Mouse (Mus musculus) midbrain, embryonic 14.5 days (tissue): ENCODE data around the gene Samt3. TPM values are rescaled to one million over a fixed set of nuclear protein-coding genes. Genes with fewer than 3 reads are reported as not detected.

Experiments used
- ATAC-seq: fragments of 200-750 bp; cut with Nextera tagmentation; 2 replicates; pipeline ENCODE4 v1.8.0; 2017; ENCODE audit warnings: moderate number of reproducible peaks, moderate library complexity; ENCODE audit not compliant: low FRiP score, low TSS enrichment
- DNase-seq: peaks from one replicate; pipeline ENCODE4 v3.0.0-alpha.2; 2015
- H3K27ac ChIP-seq: fragments of 300-500 bp; sonication (generic); replicated peaks from 2 replicates; pipeline ENCODE4 v1.5.1; 2014; ENCODE audit warnings: mild to moderate bottlenecking, low read depth, low read length, moderate library complexity
- H3K27me3 ChIP-seq: fragments of 300-500 bp; sonication (generic); 2 replicates; pipeline ENCODE4 v1.6.1; 2014; ENCODE audit warnings: low read length, control low read depth, mixed read lengths; ENCODE audit not compliant: control insufficient read depth, insufficient read depth
- H3K36me3 ChIP-seq: fragments of 300-500 bp; sonication (generic); 2 replicates; pipeline ENCODE4 v1.6.1; 2014; ENCODE audit warnings: low read length, control low read depth; ENCODE audit not compliant: control insufficient read depth, insufficient read depth
- H3K4me1 ChIP-seq: fragments of 300-500 bp; sonication (generic); 2 replicates; pipeline ENCODE4 v1.6.1; 2014; ENCODE audit warnings: mild to moderate bottlenecking, antibody characterized with exemption, low read length, control low read depth; ENCODE audit not compliant: control insufficient read depth, insufficient read depth
- H3K4me2 ChIP-seq: fragments of 300-500 bp; sonication (generic); 2 replicates; pipeline ENCODE4 v1.6.1; 2014; ENCODE audit warnings: mild to moderate bottlenecking, low read length, moderate library complexity
- H3K4me3 ChIP-seq: fragments of 300-500 bp; sonication (generic); replicated peaks from 2 replicates; pipeline ENCODE4 v1.5.1; 2014; ENCODE audit warnings: low read depth, low read length
- H3K9ac ChIP-seq: fragments of 300-500 bp; sonication (generic); replicated peaks from 2 replicates; pipeline ENCODE4 v1.6.1; 2014; ENCODE audit warnings: mild to moderate bottlenecking, low read length, moderate library complexity
- H3K9me3 ChIP-seq: fragments of 300-500 bp; sonication (generic); 2 replicates; pipeline ENCODE4 v1.6.1; 2016; ENCODE audit warnings: low read length, control low read depth, mixed read lengths; ENCODE audit not compliant: control insufficient read depth
- WGBS: fragments of 180-500 bp; shearing (Covaris S2); extraction: QIAGEN DNeasy Blood & Tissue Kit; methylation state at CpG from one replicate; pipeline ENCODE4 v1.1.7; 2014; 5-methylcytosine and 5-hydroxymethylcytosine counted together
- polyA plus RNA-seq: library from polyadenylated mRNA; unstranded; fragments of >200 nt; fragmentation: Nextera tagmentation; extraction: Ambion mirVana; gene quantifications from 2 replicates; pipeline ENCODE4 v1.2.1, GENCODE M21; 2014

The Samt3 gene
- polyA plus RNA-seq = not detected in 2 replicates

GRCm38 (mm10) chrX:86043899-86044298 is at the start of gene Samt3:
Samt3 (plus strand) TSS chrX:86044199.
- Histone ChIP-seq H3K9me3 (no peaks in the 10 kb centered on the region), H3K4me2 (no peak within 1 kb of the TSS), H3K4me1 (no peaks in the 10 kb centered on the region), H3K4me3 (no peak within 1 kb of the TSS), H3K27ac (no peak within 1 kb of the TSS), H3K36me3 (no peaks in the 10 kb centered on the region), H3K27me3 (no peaks in the 10 kb centered on the region), H3K9ac (no peak within 1 kb of the TSS)
- DNase-seq (no peak), ATAC-seq (no peak)

GRCm38 (mm10) chrX:86016591-86016990 is 27.4 kb upstream of the Samt3 start:
- H3K9ac ChIP-seq = no peak overlapping the region
- no peak overlapping the region for H3K27ac ChIP-seq
- no peaks in the 10 kb centered on the region for H3K36me3 ChIP-seq
- H3K4me3 ChIP-seq = no peak overlapping the region
- 29% methylated on average over 1 of the region's 1 CpGs for WGBS
- no peaks in the 10 kb centered on the region for H3K9me3 ChIP-seq
- H3K4me2 ChIP-seq = no peak overlapping the region
- DNase-seq = no peak
- no peaks in the 10 kb centered on the region for H3K4me1 ChIP-seq
- no peaks in the 10 kb centered on the region for H3K27me3 ChIP-seq
- ATAC-seq = no peak

GRCm38 (mm10) chrX:86088672-86089071 is 44.7 kb downstream of the Samt3 start:
- DNase-seq = no peak
- 65% methylated on average over 1 of the region's 1 CpGs for WGBS

More at GRCm38 (mm10) chrX:86088672-86089071, 44.7 kb downstream of the Samt3 start:
- Histone ChIP-seq H3K9me3 (no peaks in the 10 kb centered on the region), H3K4me3 (no peak overlapping the region), H3K9ac (no peak overlapping the region), H3K4me1 (no peaks in the 10 kb centered on the region), H3K27me3 (no peaks in the 10 kb centered on the region), H3K27ac (no peak overlapping the region), H3K36me3 (no peaks in the 10 kb centered on the region), H3K4me2 (no peak overlapping the region)
- ATAC-seq = no peak

Other genes with a start within 250 kb of the Samt3 start
- gene 5430427O19Rik, start 173.8 kb upstream of the Samt3 start, polyA plus RNA-seq = 0.11 TPM in 1 of 2 replicates, not detected in the other
- 0.16 and 0.78 TPM in 2 replicates for gene Nr0b1, start 147.6 kb downstream of the Samt3 start, polyA plus RNA-seq